Mouse (Mus musculus) cerebellum, adult 2 months (tissue): ENCODE measurements around the gene Ginm1. TPM values are rescaled to one million over a fixed set of nuclear protein-coding genes. Genes with fewer than 3 reads are reported as not detected.

ENCODE experiments used
- DNase-seq, 2 experiments: peaks; one replicate each; pipeline ENCODE4 v3.0.0; 2021
- H3K27ac ChIP-seq: fragments of 200-500 bp; 2 replicates; pipeline ENCODE4 v1.5.1; 2012; ENCODE audit warnings: low read length, control low read depth, inconsistent platforms; ENCODE audit not compliant: insufficient read depth
- H3K27me3 ChIP-seq: fragments of 200-500 bp; 2 replicates; pipeline ENCODE4 v1.6.1; 2012; ENCODE audit warnings: inconsistent platforms, mild to moderate bottlenecking, low read length, moderate library complexity; ENCODE audit not compliant: control insufficient read depth, insufficient read depth
- H3K4me1 ChIP-seq: fragments of 200-500 bp; 2 replicates; pipeline ENCODE4 v1.6.1; 2011; ENCODE audit warnings: low read length; ENCODE audit not compliant: control insufficient read depth, insufficient read depth
- H3K4me3 ChIP-seq: fragments of 200-500 bp; replicated peaks from 2 replicates; pipeline ENCODE3; 2011; ENCODE audit warnings: mild to moderate bottlenecking, low read depth, low read length, control low read depth; ENCODE audit not compliant: insufficient read depth
- CTCF ChIP-seq: fragments of 200-500 bp; IDR thresholded peaks from 2 replicates; pipeline ENCODE4 v1.5.1; 2011; ENCODE audit warnings: low read depth, mild to moderate bottlenecking, control low read depth, low read length, moderate library complexity, borderline replicate concordance; ENCODE audit not compliant: insufficient read depth
- POLR2A ChIP-seq: fragments of 200-500 bp; IDR thresholded peaks from 2 replicates; pipeline ENCODE4 v1.6.1; 2011; ENCODE audit warnings: low read length, control low read depth, borderline replicate concordance; ENCODE audit not compliant: insufficient read depth
- WGBS: fragments of 180-500 bp; shearing (Covaris S2); methylation state at CpG from one replicate; pipeline ENCODE4 v1.1.7; 2018; 5-methylcytosine and 5-hydroxymethylcytosine counted together
- polyA plus RNA-seq: library from polyadenylated mRNA; depleted of rRNA; stranded (reverse); fragments of >200 nt; gene quantifications from 2 replicates; pipeline ENCODE4 v1.2.3, GENCODE M21; 2012

The Ginm1 gene
- polyA plus RNA-seq, 1 experiment, result 34.1 TPM

GRCm38 (mm10) chr10:7837446-7837845, 44.8 kb upstream of the Ginm1 start:
- no peak for TF ChIP-seq CTCF
- no peak for TF ChIP-seq POLR2A
- H3K27ac ChIP-seq, result no peak overlapping the region
- WGBS, result 90% methylated on average over 8 of the region's 8 CpGs
- no peak for DNase-seq
- H3K4me1 ChIP-seq, result peaks cover 9% of the 10 kb centered on the region
- no peak overlapping the region for H3K4me3 ChIP-seq
- H3K27me3 ChIP-seq, result no peaks in the 10 kb centered on the region

GRCm38 (mm10) chr10:7836902-7837301, 44.3 kb upstream of the Ginm1 start:
- WGBS, result 78% methylated on average over 2 of the region's 2 CpGs
- no peak for DNase-seq
- Histone ChIP-seq H3K27me3 (no peaks in the 10 kb centered on the region), H3K4me3 (no peak overlapping the region), H3K27ac (no peak overlapping the region), H3K4me1 (peaks cover 9% of the 10 kb centered on the region)
- TF ChIP-seq CTCF, result no peak
- no peak for TF ChIP-seq POLR2A

- H3K27ac ChIP-seq, result no peak overlapping the region
- H3K4me3 ChIP-seq, result no peak overlapping the region
- DNase-seq, result no peak
- TF ChIP-seq CTCF, result no peak
- no peak for TF ChIP-seq POLR2A
- H3K4me1 ChIP-seq, result peaks cover 7% of the 10 kb centered on the region
- no peaks in the 10 kb centered on the region for H3K27me3 ChIP-seq
- WGBS, result 74% methylated on average over 10 of the region's 10 CpGs
These were observed 42.1 kb upstream of the Ginm1 start for GRCm38 (mm10) chr10:7834671-7835225.

- no peak for DNase-seq
- 88% methylated on average over 9 of the region's 9 CpGs for WGBS
- Histone ChIP-seq H3K4me1 (no peaks in the 10 kb centered on the region), H3K27ac (no peak overlapping the region), H3K27me3 (no peaks in the 10 kb centered on the region), H3K4me3 (no peak overlapping the region)
- TF ChIP-seq POLR2A (no peak), CTCF (no peak)
These were observed 40.9 kb upstream of the Ginm1 start for GRCm38 (mm10) chr10:7833377-7834165.

GRCm38 (mm10) chr10:7832171-7832676, 39.6 kb upstream of the Ginm1 start, which contains the start of gene Zc3h12d:
TSS of gene Zc3h12d (plus strand) at chr10:7832470.
- no peaks in the 10 kb centered on the region for H3K4me1 ChIP-seq
- no peaks in the 10 kb centered on the region for H3K27me3 ChIP-seq
- no peak within 1 kb of the TSS for H3K27ac ChIP-seq
- 16% methylated on average over 15 of the region's 15 CpGs for WGBS
- no peak for DNase-seq
- no peak for TF ChIP-seq POLR2A
- TF ChIP-seq CTCF, result no peak
- no peak within 1 kb of the TSS for H3K4me3 ChIP-seq

- no peak overlapping the region for H3K4me3 ChIP-seq
- TF ChIP-seq CTCF (no peak), POLR2A (no peak)
- H3K4me1 ChIP-seq, result no peaks in the 10 kb centered on the region
- no peaks in the 10 kb centered on the region for H3K27me3 ChIP-seq
- 93% methylated on average over 9 of the region's 9 CpGs for WGBS
- no peak overlapping the region for H3K27ac ChIP-seq
- DNase-seq, result no peak
These were observed 33.5 kb upstream of the Ginm1 start for GRCm38 (mm10) chr10:7826106-7826505.

GRCm38 (mm10) chr10:7825281-7825665, 32.6 kb upstream of the Ginm1 start:
- no peak for DNase-seq
- no peaks in the 10 kb centered on the region for H3K4me1 ChIP-seq
- no peak overlapping the region for H3K4me3 ChIP-seq
- TF ChIP-seq CTCF, result no peak
- WGBS, result 89% methylated on average over 4 of the region's 4 CpGs
- H3K27me3 ChIP-seq, result no peaks in the 10 kb centered on the region
- H3K27ac ChIP-seq, result no peak overlapping the region

GRCm38 (mm10) chr10:7824663-7825280, 32.1 kb upstream of the Ginm1 start:
- no peak for DNase-seq
- H3K4me3 ChIP-seq, result no peak overlapping the region
- WGBS, result 84% methylated on average over 9 of the region's 9 CpGs
- H3K4me1 ChIP-seq, result no peaks in the 10 kb centered on the region
- no peaks in the 10 kb centered on the region for H3K27me3 ChIP-seq
- H3K27ac ChIP-seq, result no peak overlapping the region
- TF ChIP-seq POLR2A (no peak), CTCF (no peak)
